Mouse (Mus musculus): ENCODE measurements around the gene Nubp1. TPM values are rescaled to one million over a fixed set of nuclear protein-coding genes. Genes with fewer than 3 reads are reported as not detected.

Nubp1 gene
- polyA plus RNA-seq, 1 experiment from 2014 or later: 69.9 TPM

- WGBS: 74% methylated on average over 2 of the region's 2 CpGs
- Histone ChIP-seq H3K36me3 (ENCODE audit: insufficient read depth, low read length) (no peaks in the 10 kb centered on the region), H3K9me3 (ENCODE audit: low read length) (no peaks in the 10 kb centered on the region), H3K4me1 (ENCODE audit: insufficient read depth, low read length) (peaks cover 5% of the 10 kb centered on the region), H3K27me3 (ENCODE audit: insufficient read depth, low read length) (no peaks in the 10 kb centered on the region), H3K27ac (ENCODE audit: low read length) (no peak overlapping the region), H3K9ac (replicated peaks; ENCODE audit: low read length) (no peak overlapping the region), H3K4me3 (ENCODE audit: low read length) (no peak overlapping the region), H3K4me2 (replicated peaks; ENCODE audit: low read depth, low read length) (no peak overlapping the region)
- no peak for ATAC-seq (ENCODE audit: low FRiP score, low TSS enrichment)
Observed at GRCm38 (mm10) chr16:10460188-10460587, 48.4 kb downstream of the Nubp1 start.

GRCm38 (mm10) chr16:10461178-10461577 lies 49.4 kb downstream of the Nubp1 start:
- no peak for ATAC-seq (ENCODE audit: low FRiP score, low TSS enrichment)
- no peaks in the 10 kb centered on the region for H3K4me1 ChIP-seq (ENCODE audit: insufficient read depth, low read length)
- no peaks in the 10 kb centered on the region for H3K36me3 ChIP-seq (ENCODE audit: insufficient read depth, low read length)
- no peaks in the 10 kb centered on the region for H3K9me3 ChIP-seq (ENCODE audit: low read length)
- no peak overlapping the region for H3K4me3 ChIP-seq (ENCODE audit: low read length)
- H3K27me3 ChIP-seq (ENCODE audit: insufficient read depth, low read length): no peaks in the 10 kb centered on the region
- H3K4me2 ChIP-seq (replicated peaks; ENCODE audit: low read depth, low read length): no peak overlapping the region
- no peak overlapping the region for H3K9ac ChIP-seq (replicated peaks; ENCODE audit: low read length)
- no peak overlapping the region for H3K27ac ChIP-seq (ENCODE audit: low read length)
- 81% methylated on average over 2 of the region's 2 CpGs for WGBS

- H3K27me3 ChIP-seq (ENCODE audit: insufficient read depth, low read length): no peaks in the 10 kb centered on the region
- H3K36me3 ChIP-seq (ENCODE audit: insufficient read depth, low read length): no peaks in the 10 kb centered on the region
- H3K27ac ChIP-seq (ENCODE audit: low read length): no peak overlapping the region
- H3K4me3 ChIP-seq (ENCODE audit: low read length): no peak overlapping the region
- WGBS: 13% methylated on average over 4 of the region's 4 CpGs
- no peak overlapping the region for H3K4me2 ChIP-seq (replicated peaks; ENCODE audit: low read depth, low read length)
- H3K9me3 ChIP-seq (ENCODE audit: low read length): no peaks in the 10 kb centered on the region
- H3K4me1 ChIP-seq (ENCODE audit: insufficient read depth, low read length): no peaks in the 10 kb centered on the region
- ATAC-seq (ENCODE audit: low FRiP score, low TSS enrichment): peak; percentile 79
- no peak overlapping the region for H3K9ac ChIP-seq (replicated peaks; ENCODE audit: low read length)
Observed at GRCm38 (mm10) chr16:10465011-10465681, 53.4 kb downstream of the Nubp1 start.

GRCm38 (mm10) chr16:10467391-10468107 lies 55.8 kb downstream of the Nubp1 start:
- Histone ChIP-seq H3K27me3 (ENCODE audit: insufficient read depth, low read length) (no peaks in the 10 kb centered on the region), H3K36me3 (ENCODE audit: insufficient read depth, low read length) (no peaks in the 10 kb centered on the region), H3K9me3 (ENCODE audit: low read length) (no peaks in the 10 kb centered on the region), H3K4me3 (ENCODE audit: low read length) (no peak overlapping the region), H3K4me2 (replicated peaks; ENCODE audit: low read depth, low read length) (no peak overlapping the region), H3K4me1 (ENCODE audit: insufficient read depth, low read length) (no peaks in the 10 kb centered on the region), H3K27ac (ENCODE audit: low read length) (no peak overlapping the region), H3K9ac (replicated peaks; ENCODE audit: low read length) (no peak overlapping the region)
- no peak for ATAC-seq (ENCODE audit: low FRiP score, low TSS enrichment)
- WGBS: 27% methylated on average over 11 of the region's 11 CpGs

GRCm38 (mm10) chr16:10468201-10468600 lies 56.5 kb downstream of the Nubp1 start:
- H3K27ac ChIP-seq (ENCODE audit: low read length): no peak overlapping the region
- 78% methylated on average over 1 of the region's 1 CpGs for WGBS
- no peak overlapping the region for H3K4me2 ChIP-seq (replicated peaks; ENCODE audit: low read depth, low read length)
- no peak overlapping the region for H3K4me3 ChIP-seq (ENCODE audit: low read length)
- no peaks in the 10 kb centered on the region for H3K4me1 ChIP-seq (ENCODE audit: insufficient read depth, low read length)
- H3K9ac ChIP-seq (replicated peaks; ENCODE audit: low read length): no peak overlapping the region
- no peaks in the 10 kb centered on the region for H3K9me3 ChIP-seq (ENCODE audit: low read length)
- H3K27me3 ChIP-seq (ENCODE audit: insufficient read depth, low read length): no peaks in the 10 kb centered on the region
- no peak for ATAC-seq (ENCODE audit: low FRiP score, low TSS enrichment)
- no peaks in the 10 kb centered on the region for H3K36me3 ChIP-seq (ENCODE audit: insufficient read depth, low read length)

GRCm38 (mm10) chr16:10471950-10472349 lies 60.2 kb downstream of the Nubp1 start:
- Histone ChIP-seq H3K9ac (replicated peaks; ENCODE audit: low read length) (no peak overlapping the region), H3K4me1 (ENCODE audit: insufficient read depth, low read length) (no peaks in the 10 kb centered on the region), H3K4me3 (ENCODE audit: low read length) (no peak overlapping the region), H3K9me3 (ENCODE audit: low read length) (no peaks in the 10 kb centered on the region), H3K4me2 (replicated peaks; ENCODE audit: low read depth, low read length) (no peak overlapping the region), H3K27me3 (ENCODE audit: insufficient read depth, low read length) (no peaks in the 10 kb centered on the region), H3K27ac (ENCODE audit: low read length) (no peak overlapping the region), H3K36me3 (ENCODE audit: insufficient read depth, low read length) (no peaks in the 10 kb centered on the region)
- no peak for ATAC-seq (ENCODE audit: low FRiP score, low TSS enrichment)
- 83% methylated on average over 3 of the region's 3 CpGs for WGBS

Other genes starting within 250 kb of the Nubp1 start
- gene Rpl39l, start 241.7 kb upstream of the Nubp1 start, polyA plus RNA-seq (2015; fragmentation: Nextera tagmentation; extraction: Ambion mirVana): not detected in 2 replicates
- 1.3 and 1.4 TPM in 2 replicates for gene Atf7ip2, start 219.2 kb upstream of the Nubp1 start, polyA plus RNA-seq (2015; fragmentation: Nextera tagmentation; extraction: Ambion mirVana)
- 24.6 and 28.7 TPM in 2 replicates for gene Emp2, start 98.0 kb upstream of the Nubp1 start, polyA plus RNA-seq (2015; fragmentation: Nextera tagmentation; extraction: Ambion mirVana)
- 0.70 and 0.87 TPM in 2 replicates for gene Tekt5, start 16.5 kb upstream of the Nubp1 start, polyA plus RNA-seq (2015; fragmentation: Nextera tagmentation; extraction: Ambion mirVana)
- gene Tvp23a, start 35.4 kb downstream of the Nubp1 start, polyA plus RNA-seq (2015; fragmentation: Nextera tagmentation; extraction: Ambion mirVana): 14.3 and 16.3 TPM in 2 replicates
- 0.80 TPM in 2 replicates for gene Ciita, start 68.1 kb downstream of the Nubp1 start, polyA plus RNA-seq (2015; fragmentation: Nextera tagmentation; extraction: Ambion mirVana)
- 7.1 and 14.1 TPM in 2 replicates for gene Dexi, start 131.1 kb downstream of the Nubp1 start, polyA plus RNA-seq (2015; fragmentation: Nextera tagmentation; extraction: Ambion mirVana)
- gene Clec16a, start 133.4 kb downstream of the Nubp1 start, polyA plus RNA-seq (2015; fragmentation: Nextera tagmentation; extraction: Ambion mirVana): 32.1 and 35.6 TPM in 2 replicates

All from kidney, embryonic 16.5 days (tissue).